Mouse (Mus musculus) ES-E14 (cell line): ENCODE measurements at regions not wholly inside any gene's neighbourhood (a gene's known extent, or its start where the extent isn't known, plus 50 kb on each side); places are given as distances from the start of the nearest gene placed in this dataset.

Experiments used
- DNase-seq: peaks from one replicate; pipeline ENCODE4 v3.0.0-alpha.2; 2013; ENCODE audit warnings: low read depth, low spot score
- H3K27ac ChIP-seq: 2 replicates; pipeline ENCODE4 v1.5.1; 2012; ENCODE audit warnings: low read depth, mild to moderate bottlenecking, low read length, moderate library complexity, mixed read lengths; ENCODE audit not compliant: poor library complexity, insufficient read depth, severe bottlenecking
- H3K36me3 ChIP-seq: 2 replicates; pipeline ENCODE4 v1.6.1; 2012; ENCODE audit warnings: mild to moderate bottlenecking, low read length, moderate library complexity, mixed read lengths; ENCODE audit not compliant: control insufficient read depth, poor library complexity, insufficient read depth, severe bottlenecking
- H3K4me1 ChIP-seq, 2 experiments: fragments of 150-350 bp in 1 of 2; sonication (generic) in 1 of 2; 2 replicates each; pipeline ENCODE4 v1.6.1; 2012; ENCODE audit warnings: low read length in 2 of 2, mild to moderate bottlenecking in 1 of 2, mixed read lengths in 1 of 2; ENCODE audit not compliant: control insufficient read depth in 2 of 2, insufficient read depth in 2 of 2, poor library complexity in 1 of 2
- H3K4me3 ChIP-seq, 2 experiments: fragments of 150-350 bp in 1 of 2; sonication (generic) in 1 of 2; 2 replicates each; pipeline ENCODE4 v1.5.1; 2012; ENCODE audit warnings: low read length in 2 of 2, low read depth in 1 of 2, mild to moderate bottlenecking in 1 of 2, mixed read lengths in 1 of 2; ENCODE audit not compliant: insufficient read depth in 1 of 2, poor library complexity in 1 of 2, severe bottlenecking in 1 of 2
- H3K9ac ChIP-seq: 2 replicates; pipeline ENCODE4 v1.6.1; 2012; ENCODE audit warnings: low read depth, mild to moderate bottlenecking, low read length, mixed read lengths; ENCODE audit not compliant: poor library complexity, insufficient read depth, severe bottlenecking
- H3K9me3 ChIP-seq: fragments of 150-350 bp; sonication (generic); 2 replicates; pipeline ENCODE4 v1.6.1; 2012; ENCODE audit warnings: low read depth, mild to moderate bottlenecking, low read length; ENCODE audit not compliant: control insufficient read depth, insufficient read depth
- CHD2 ChIP-seq: IDR thresholded peaks from 2 replicates; pipeline ENCODE4 v1.6.1; 2014; ENCODE audit warnings: mild to moderate bottlenecking, low read depth, low read length, inconsistent platforms
- HCFC1 ChIP-seq: IDR thresholded peaks from 2 replicates; pipeline ENCODE4 v1.6.1; 2012; ENCODE audit warnings: low read length, inconsistent platforms, borderline replicate concordance; ENCODE audit not compliant: insufficient read depth
- MAFK ChIP-seq: IDR thresholded peaks from 2 replicates; pipeline ENCODE4 v1.6.1; 2014; ENCODE audit warnings: mild to moderate bottlenecking, low read depth, low read length, inconsistent platforms; ENCODE audit not compliant: insufficient read depth
- ZC3H11A ChIP-seq: IDR thresholded peaks from 2 replicates; pipeline ENCODE4 v1.6.1; 2012; ENCODE audit warnings: low read depth, mild to moderate bottlenecking, inconsistent platforms, low read length, borderline replicate concordance
- ZNF384 ChIP-seq: IDR thresholded peaks from 2 replicates; pipeline ENCODE4 v1.6.1; 2012; ENCODE audit warnings: low read depth, low read length, inconsistent platforms
- in situ Hi-C, 2 experiments: fragments of 600-800 bp; cut with MboI; formaldehyde crosslinking; loops; one replicate each; pipeline ENCODE4 v1.15.1; 2025; ENCODE audit warnings: low sequenced_read_pairs in 2 of 2, inconsistent platforms in 1 of 2; ENCODE audit not compliant: unreplicated experiment in 2 of 2

GRCm38 (mm10) chr4:142527080-142527479 is 287.9 kb upstream of the Kazn start:
- no peak for TF ChIP-seq ZC3H11A
- no peak for TF ChIP-seq HCFC1
- no peak for TF ChIP-seq CHD2
- TF ChIP-seq MAFK, result no peak
- TF ChIP-seq ZNF384, result no peak
- Histone ChIP-seq H3K4me3 (no peak overlapping the region), H3K9ac (no peak overlapping the region), H3K4me1 (no peaks in the 10 kb centered on the region), H3K27ac (no peak overlapping the region), H3K9me3 (no peaks in the 10 kb centered on the region), H3K36me3 (no peaks in the 10 kb centered on the region)
- in situ Hi-C loops, result no loop called here
- no peak for DNase-seq

GRCm38 (mm10) chr4:142517478-142518455 is 278.6 kb upstream of the Kazn start:
- Histone ChIP-seq H3K9ac (no peak overlapping the region), H3K9me3 (no peaks in the 10 kb centered on the region), H3K4me1 (no peaks in the 10 kb centered on the region), H3K27ac (no peak overlapping the region), H3K4me3 (no peak overlapping the region), H3K36me3 (no peaks in the 10 kb centered on the region)
- no peak for DNase-seq
- no peak for TF ChIP-seq ZNF384
- TF ChIP-seq MAFK, result no peak
- no peak for TF ChIP-seq HCFC1
- no peak for TF ChIP-seq CHD2
- no peak for TF ChIP-seq ZC3H11A
- in situ Hi-C loops, result no loop called here

- Histone ChIP-seq H3K9ac (no peak overlapping the region), H3K4me1 (no peaks in the 10 kb centered on the region), H3K4me3 (no peak overlapping the region), H3K9me3 (no peaks in the 10 kb centered on the region), H3K36me3 (no peaks in the 10 kb centered on the region), H3K27ac (no peak overlapping the region)
- in situ Hi-C loops, result no loop called here
- no peak for TF ChIP-seq CHD2
- no peak for TF ChIP-seq MAFK
- no peak for TF ChIP-seq ZNF384
- TF ChIP-seq HCFC1, result no peak
- TF ChIP-seq ZC3H11A, result no peak
- no peak for DNase-seq
These were observed 275.6 kb upstream of the Kazn start for GRCm38 (mm10) chr4:142514751-142515150.

GRCm38 (mm10) chr4:142509386-142509785 is 270.2 kb upstream of the Kazn start:
- TF ChIP-seq HCFC1 (no peak), MAFK (no peak), ZC3H11A (no peak), ZNF384 (no peak), CHD2 (no peak)
- in situ Hi-C loops, result no loop called here

More at GRCm38 (mm10) chr4:142509386-142509785, 270.2 kb upstream of the Kazn start:
- H3K4me1 ChIP-seq, result peaks cover 0 to 2% of the 10 kb centered on the region in 2 experiments; a peak in 1 of 4 replicates
- no peaks in the 10 kb centered on the region for H3K9me3 ChIP-seq
- no peak overlapping the region for H3K27ac ChIP-seq
- DNase-seq, result no peak
- no peaks in the 10 kb centered on the region for H3K36me3 ChIP-seq
- no peak overlapping the region for H3K4me3 ChIP-seq
- no peak overlapping the region for H3K9ac ChIP-seq
